Mouse (Mus musculus): ENCODE results near the gene Hoxb1.

GRCm38 (mm10) chr11:96404831-96405230 is 39.3 kb downstream of the Hoxb1 start:
- TF ChIP-seq CTCF (IDR thresholded peaks at IDR 0.05; ENCODE audit: borderline replicate concordance, control insufficient read depth, extremely low read depth, insufficient read depth, low read length, poor library complexity) = no peak
- no peak for TF ChIP-seq POLR2A (IDR thresholded peaks at IDR 0.05; ENCODE audit: control insufficient read depth, extremely low read depth, insufficient read depth, low read length, poor library complexity)
